Mouse (Mus musculus) megakaryocyte, embryonic 14.5 days (primary cell): Measurements from ENCODE around the gene Stard5.

Experiments used
- FLI1 ChIP-seq: IDR thresholded peaks from 2 replicates; pipeline ENCODE4 v1.6.1; 2012; ENCODE audit warnings: low read length, inconsistent platforms, mixed read lengths
- GATA1 ChIP-seq: IDR thresholded peaks from 3 replicates; pipeline ENCODE4 v1.6.1; 2012; ENCODE audit warnings: mixed read lengths, low read length, inconsistent platforms, borderline replicate concordance

DNA sequence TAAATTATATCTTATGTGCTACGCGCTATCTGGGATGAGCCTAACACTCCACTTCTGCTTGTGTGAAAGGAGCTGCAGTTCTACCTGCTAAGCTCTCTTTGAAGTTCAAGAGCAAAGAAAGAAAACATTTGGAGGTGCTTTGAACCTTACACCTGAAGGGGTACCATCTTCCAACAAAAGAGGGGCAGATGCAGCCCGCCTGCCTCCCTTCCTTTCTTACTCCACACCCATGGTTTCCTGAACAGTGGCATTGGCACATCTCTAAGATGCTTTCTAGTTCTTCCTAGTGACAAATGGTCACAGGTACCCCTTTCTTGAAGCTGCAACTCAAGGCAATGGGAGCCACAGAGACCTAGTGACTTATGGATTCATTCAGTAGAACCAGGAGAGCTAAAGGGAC is 30.0 kb downstream of the Stard5 start:
- TF ChIP-seq GATA1 = no peak
- TF ChIP-seq FLI1 = no peak
